Mouse (Mus musculus) hindlimb bud, embryonic 11.5 days (tissue): ENCODE data around the gene Adcy7.

Experiments
- DNase-seq: peaks from one replicate; pipeline ENCODE4 v3.0.0-alpha.2; 2012; ENCODE audit warnings: low read depth, low spot score; ENCODE audit errors: extremely low spot score

Gene Adcy7

GRCm38 (mm10) chr8:88328689-88329088 is 56.5 kb downstream of the Adcy7 start:
- no peak for DNase-seq

GRCm38 (mm10) chr8:88330816-88331215 is 58.6 kb downstream of the Adcy7 start:
- no peak for DNase-seq

GRCm38 (mm10) chr8:88334384-88334783 is 62.2 kb downstream of the Adcy7 start:
- no peak for DNase-seq

- no peak for DNase-seq
Observed at GRCm38 (mm10) chr8:88334975-88335374, 62.8 kb downstream of the Adcy7 start.

- no peak for DNase-seq
Observed at GRCm38 (mm10) chr8:88339221-88339620, 67.0 kb downstream of the Adcy7 start.

GRCm38 (mm10) chr8:88339887-88340695 is 67.9 kb downstream of the Adcy7 start:
- DNase-seq, result no peak

- DNase-seq, result no peak
Observed at GRCm38 (mm10) chr8:88342026-88342425, 69.8 kb downstream of the Adcy7 start.

GRCm38 (mm10) chr8:88349046-88349445 is 76.8 kb downstream of the Adcy7 start:
- no peak for DNase-seq

GRCm38 (mm10) chr8:88357226-88357933 is 85.2 kb downstream of the Adcy7 start:
- no peak for DNase-seq

- DNase-seq, result no peak
Observed at GRCm38 (mm10) chr8:88357946-88358345, 85.7 kb downstream of the Adcy7 start.

GRCm38 (mm10) chr8:88359959-88360358 is 87.8 kb downstream of the Adcy7 start:
- no peak for DNase-seq

- no peak for DNase-seq
Observed at GRCm38 (mm10) chr8:88361044-88361707, 89.0 kb downstream of the Adcy7 start.

- DNase-seq, result no peak
Observed at GRCm38 (mm10) chr8:88361708-88362428, 89.7 kb downstream of the Adcy7 start, which contains the start of gene Brd7. Gene Brd7, minus strand, starts transcription at chr8:88362194.

GRCm38 (mm10) chr8:88362446-88363150 is 90.4 kb downstream of the Adcy7 start:
- no peak for DNase-seq

GRCm38 (mm10) chr8:88369221-88369620 is 97.0 kb downstream of the Adcy7 start:
- DNase-seq, result no peak

- no peak for DNase-seq
Observed at GRCm38 (mm10) chr8:88369805-88370204, 97.6 kb downstream of the Adcy7 start.

GRCm38 (mm10) chr8:88371522-88371921 is 99.3 kb downstream of the Adcy7 start:
- no peak for DNase-seq

GRCm38 (mm10) chr8:88376836-88377582 is 104.8 kb downstream of the Adcy7 start:
- DNase-seq, result no peak
